Mouse (Mus musculus): ENCODE results near the gene Slu7.

The Slu7 gene

DNA sequence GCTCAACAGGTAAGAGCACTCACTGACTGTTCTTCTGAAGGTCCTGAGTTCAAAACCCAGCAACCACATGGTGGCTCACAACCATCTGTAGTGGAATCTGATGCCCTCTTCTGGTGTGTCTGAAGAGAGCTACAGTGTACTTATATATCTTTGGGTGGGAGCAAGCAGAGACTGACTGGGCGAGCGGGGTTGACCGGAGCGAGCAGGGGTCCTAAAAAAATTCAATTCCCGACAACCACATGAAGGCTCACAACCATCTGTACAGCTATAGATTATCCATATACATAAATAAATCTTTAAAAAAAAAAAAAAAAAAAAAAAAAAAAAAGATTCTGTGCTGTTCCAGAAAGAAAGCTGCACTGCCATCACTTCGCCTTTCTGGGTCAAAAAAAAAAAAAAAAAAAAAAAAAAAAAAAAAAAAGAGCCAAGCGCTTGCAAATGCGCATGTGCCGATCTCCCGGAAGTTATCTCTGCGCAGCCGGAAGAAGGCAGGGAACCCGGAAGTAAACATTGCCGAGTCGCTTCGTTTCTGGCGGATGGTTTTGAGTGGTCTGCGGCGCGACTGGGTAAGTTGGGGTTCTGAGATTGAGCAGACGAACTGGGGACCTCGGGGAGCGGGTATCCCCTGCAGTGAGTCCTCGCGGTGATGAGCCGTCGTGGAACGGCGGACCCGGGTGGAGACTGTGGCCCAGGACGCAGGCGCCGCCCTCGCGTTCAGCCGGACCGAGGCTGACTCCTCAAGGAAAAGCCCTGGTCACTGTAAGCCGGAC lies at the start of gene Slu7:
Gene Slu7 (plus strand): TSS at position 491 of the 770 bp plus-strand sequence.
- peak; percentile 66 for DNase-seq (ENCODE audit: low spot score)

DNA sequence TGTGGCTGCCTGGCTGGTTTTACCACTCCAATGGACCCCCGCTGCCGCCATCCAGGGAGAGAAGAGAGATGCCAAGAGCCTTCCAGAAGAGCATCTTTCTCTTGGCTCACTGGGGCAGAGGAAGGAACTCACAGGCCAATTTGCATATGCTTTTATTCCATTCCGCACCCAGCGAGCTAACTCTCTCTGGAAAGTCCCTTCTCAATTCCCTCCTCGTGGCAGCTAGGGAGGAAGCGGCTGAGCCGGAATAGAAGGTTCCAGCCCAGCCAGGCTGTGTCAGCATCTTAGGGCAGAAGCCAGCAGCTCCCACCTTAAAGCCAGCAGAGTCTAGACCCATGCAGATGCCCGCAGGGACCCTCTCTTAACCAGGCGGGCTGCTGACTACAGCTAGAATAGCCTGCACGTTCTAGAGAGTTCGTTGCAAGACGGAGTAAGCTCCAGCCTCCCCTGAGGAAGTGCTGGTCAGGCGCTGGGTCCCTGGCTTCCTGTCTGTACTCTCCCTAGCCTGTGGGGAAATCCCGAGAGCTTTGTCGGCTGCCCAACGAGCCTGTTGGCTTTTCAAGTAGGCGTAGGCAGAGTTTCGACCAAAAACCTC lies 48.4 kb upstream of the Slu7 start:
- peak; percentile 72 for DNase-seq (ENCODE audit: low spot score)

DNA sequence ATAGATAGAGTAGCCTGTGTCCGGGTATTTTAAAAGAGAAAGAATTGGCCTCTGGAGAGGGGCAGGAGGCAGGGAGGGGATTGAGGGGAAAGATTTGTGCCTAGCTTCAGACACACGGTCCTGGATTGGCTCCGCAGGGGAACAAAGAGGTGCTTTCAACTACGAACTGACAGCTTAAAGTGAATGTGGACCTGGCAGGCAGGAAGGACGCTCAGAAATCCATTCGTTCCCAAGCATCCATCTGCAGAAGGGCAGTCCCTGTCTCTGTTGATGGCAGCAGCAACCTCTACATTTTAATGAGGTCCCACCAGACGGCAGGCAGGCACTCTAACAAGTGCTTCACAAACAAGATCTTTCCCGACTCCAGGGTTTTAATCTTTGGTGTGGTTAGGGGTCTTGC lies 47.8 kb upstream of the Slu7 start:
- no peak for DNase-seq (ENCODE audit: low spot score)

GRCm38 (mm10) chr11:43387004-43387880 lies 46.3 kb upstream of the Slu7 start:
- DNase-seq (ENCODE audit: low spot score) = no peak

- DNase-seq (ENCODE audit: low spot score) = no peak
Observed at GRCm38 (mm10) chr11:43388122-43389097, 45.1 kb upstream of the Slu7 start.

GRCm38 (mm10) chr11:43389118-43389517 lies 44.4 kb upstream of the Slu7 start:
- DNase-seq (ENCODE audit: low spot score) = no peak

GRCm38 (mm10) chr11:43392757-43393156 lies 40.8 kb upstream of the Slu7 start:
- DNase-seq (ENCODE audit: low spot score) = no peak

DNA sequence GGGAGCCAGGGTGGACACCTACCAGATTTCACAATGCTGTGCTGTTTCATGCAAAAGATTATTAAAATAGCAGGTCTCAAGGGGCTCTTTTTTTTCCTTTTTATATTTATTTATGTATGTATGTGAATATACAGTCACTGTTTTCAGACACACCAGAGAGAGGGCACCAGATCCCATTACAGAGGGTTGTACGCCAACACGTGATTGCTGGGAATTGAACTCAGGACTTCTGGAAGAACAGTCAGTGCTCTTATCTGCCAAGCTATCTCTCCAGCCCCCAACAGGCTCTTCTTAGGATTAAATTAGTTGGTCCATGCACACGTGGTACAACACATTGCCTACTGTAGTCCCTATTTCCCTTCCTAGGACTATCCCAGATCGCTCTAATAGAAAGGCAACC lies 40.2 kb upstream of the Slu7 start:
- DNase-seq (ENCODE audit: low spot score) = no peak

DNA sequence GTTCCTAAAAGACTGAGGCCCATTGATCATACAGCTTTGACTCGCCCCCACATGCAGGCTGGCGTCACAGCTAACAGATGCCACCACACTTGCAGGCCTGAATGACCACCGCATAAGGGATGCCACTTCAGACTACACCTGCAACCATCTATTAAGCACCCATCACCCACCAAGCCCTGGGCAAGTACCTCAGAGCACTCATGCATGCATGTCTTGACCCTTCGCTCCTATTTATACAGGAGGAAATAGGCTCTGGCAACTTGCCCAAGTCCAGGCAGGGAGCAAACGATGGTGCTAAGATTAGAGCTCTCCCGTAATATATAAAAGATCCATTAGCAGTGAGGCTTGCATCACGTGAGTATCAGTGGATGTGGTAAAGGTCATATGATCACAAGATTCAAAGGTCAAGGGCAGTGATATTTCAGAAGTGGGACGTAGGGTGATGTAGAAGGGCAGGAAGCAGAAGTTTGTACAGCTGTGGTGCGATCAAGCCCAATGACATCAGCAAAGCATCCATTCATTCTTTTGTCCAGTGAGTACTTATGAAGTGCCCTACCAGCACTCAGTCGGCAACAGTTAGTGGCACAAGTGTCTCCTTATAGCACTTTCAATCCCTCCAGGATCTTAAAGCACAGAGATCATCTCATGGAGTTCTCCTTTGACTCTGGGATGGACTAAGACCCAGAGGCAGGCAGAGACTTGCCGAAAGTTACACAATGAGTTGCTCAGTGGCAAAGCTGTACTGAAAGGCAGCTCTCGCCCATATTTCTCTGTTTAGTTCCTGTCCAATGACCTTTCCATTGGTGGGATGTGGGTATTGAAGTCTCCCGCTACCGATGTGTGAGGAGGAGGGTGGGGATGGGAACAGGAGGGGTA lies 38.2 kb upstream of the Slu7 start:
- no peak for DNase-seq (ENCODE audit: low spot score)

DNA sequence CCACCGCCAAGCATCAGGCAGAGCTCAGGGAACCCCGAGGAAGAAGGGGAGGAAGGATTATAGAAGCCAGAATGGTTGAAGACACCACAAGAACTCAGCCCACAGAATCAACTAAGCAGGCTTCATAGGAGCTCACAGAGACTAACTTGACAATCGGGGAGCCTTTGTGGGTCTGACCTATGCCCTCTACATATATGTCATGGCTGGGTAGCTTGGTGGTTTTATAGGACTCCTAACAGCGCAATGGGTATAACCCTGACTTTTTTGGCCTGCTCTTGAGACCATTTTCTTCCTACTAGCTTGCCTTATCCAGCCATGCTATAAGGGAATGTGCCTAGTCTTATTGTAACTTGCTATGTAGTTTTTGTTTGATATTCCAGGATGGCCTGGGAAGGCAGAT lies 37.3 kb upstream of the Slu7 start:
- no peak for DNase-seq (ENCODE audit: low spot score)

DNA sequence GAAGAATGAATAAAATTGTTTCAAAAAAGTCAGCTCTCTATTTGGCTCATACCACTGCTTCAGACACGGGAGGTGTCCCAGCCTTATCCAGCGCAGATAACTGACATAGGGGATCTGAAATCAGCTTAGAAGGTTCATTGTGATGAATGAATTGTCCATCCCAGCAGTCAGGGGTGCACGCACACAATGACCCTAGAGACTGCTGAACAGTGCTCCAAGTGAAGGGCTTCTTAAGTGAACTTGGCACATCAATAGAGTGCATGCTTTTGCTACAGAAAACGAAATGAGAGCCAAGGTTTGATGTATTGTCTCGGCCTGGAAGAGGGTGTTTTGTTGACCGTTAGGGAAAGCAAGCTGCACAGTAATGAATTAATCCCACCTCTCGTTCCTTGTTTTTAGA lies 36.9 kb upstream of the Slu7 start:
- DNase-seq (ENCODE audit: low spot score) = no peak

- no peak for DNase-seq (ENCODE audit: low spot score)
Observed at GRCm38 (mm10) chr11:43399297-43399696, 34.2 kb upstream of the Slu7 start.

GRCm38 (mm10) chr11:43400131-43400530 lies 33.4 kb upstream of the Slu7 start:
- DNase-seq (ENCODE audit: low spot score) = no peak

- DNase-seq (ENCODE audit: low spot score) = no peak
Observed at GRCm38 (mm10) chr11:43404150-43404807, 29.3 kb upstream of the Slu7 start.

GRCm38 (mm10) chr11:43408888-43409287 lies 24.7 kb upstream of the Slu7 start:
- DNase-seq (ENCODE audit: low spot score) = no peak

DNA sequence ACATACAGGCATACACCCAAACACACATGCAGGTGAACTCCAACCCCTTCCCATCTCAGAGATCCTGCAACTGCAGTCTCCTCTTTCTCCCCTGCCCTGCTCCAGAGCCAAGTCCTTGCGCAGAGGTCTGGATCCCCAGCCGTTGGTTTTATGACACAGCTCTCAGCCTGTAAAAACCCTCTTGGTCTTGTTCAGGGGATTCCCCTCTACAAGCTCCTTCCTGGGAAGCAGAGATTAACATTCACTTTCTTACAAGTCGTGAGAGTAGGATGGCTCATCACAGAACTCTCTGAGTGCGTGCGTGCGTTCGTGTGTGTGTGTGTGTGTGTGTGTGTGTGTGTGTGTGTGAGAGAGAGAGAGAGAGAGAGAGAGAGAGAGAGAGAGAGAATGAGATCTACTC lies 23.3 kb upstream of the Slu7 start:
- DNase-seq (ENCODE audit: low spot score) = no peak

GRCm38 (mm10) chr11:43411413-43411812 lies 22.1 kb upstream of the Slu7 start:
- DNase-seq (ENCODE audit: low spot score) = peak; percentile 75

DNA sequence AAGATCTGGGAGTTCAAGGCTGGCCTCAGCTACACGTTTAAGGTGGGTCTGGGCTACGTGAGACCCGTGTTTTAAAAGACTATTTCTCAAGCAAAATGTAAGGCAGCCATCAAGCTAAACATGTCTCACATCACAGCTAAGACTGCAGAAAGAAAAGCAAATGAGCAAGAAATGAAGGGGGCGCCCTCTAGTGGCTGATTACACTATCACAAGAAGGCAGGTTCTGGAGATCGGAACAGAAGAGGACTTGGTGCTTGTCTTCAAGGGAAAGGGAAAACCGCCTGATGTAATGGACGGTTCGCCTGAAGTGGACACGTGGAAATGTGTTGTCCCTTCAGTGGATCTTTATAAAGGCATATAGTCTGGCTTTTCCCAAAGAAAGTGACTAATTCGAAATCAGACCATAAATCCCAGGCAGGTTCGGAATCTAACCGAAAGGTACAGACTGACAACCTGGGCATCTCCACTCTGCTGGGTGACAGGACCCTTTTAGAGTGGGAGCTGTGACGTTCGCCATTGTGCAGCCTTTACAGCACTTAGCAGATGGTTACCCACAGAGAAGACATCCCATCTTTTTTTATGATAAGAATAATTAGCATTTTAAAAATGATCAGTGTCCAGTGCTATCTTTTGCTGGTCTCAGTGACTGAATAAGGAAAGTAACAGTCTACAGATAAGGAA lies 20.6 kb upstream of the Slu7 start:
- DNase-seq (ENCODE audit: low spot score) = peak; percentile 66

DNA sequence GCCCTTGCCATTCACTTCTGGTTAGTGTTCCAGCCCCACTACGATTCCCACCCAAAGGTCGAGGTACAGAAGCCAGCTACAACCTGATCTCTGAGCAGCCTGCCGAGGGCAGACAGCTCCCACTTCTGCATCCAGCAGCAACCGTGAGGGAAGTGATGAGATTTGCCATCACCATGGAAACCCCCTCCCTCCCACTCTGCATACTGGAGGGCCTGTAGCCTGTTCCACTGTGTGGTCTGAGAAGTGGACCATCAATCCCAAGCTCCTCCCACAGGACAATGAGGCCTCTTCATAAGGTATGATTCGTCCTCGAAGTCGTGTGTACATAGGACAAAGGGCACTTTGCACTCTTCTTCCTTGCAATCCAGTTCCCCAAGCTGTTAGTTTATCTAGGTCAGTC lies 16.3 kb upstream of the Slu7 start:
- no peak for DNase-seq (ENCODE audit: low spot score)

GRCm38 (mm10) chr11:43424386-43424785 lies 9.2 kb upstream of the Slu7 start:
- DNase-seq (ENCODE audit: low spot score) = no peak

All from lung, postnatal 25 days (tissue).